Mouse (Mus musculus) CH12.LX (cell line): ENCODE measurements around the gene Ttc25. TPM values are rescaled to one million over a fixed set of nuclear protein-coding genes. Genes with fewer than 3 reads are reported as not detected.

Experiments used
- DNase-seq: peaks from one replicate; pipeline ENCODE4 v3.0.0-alpha.2; 2013; ENCODE audit errors: extremely low read depth
- H3K27ac ChIP-seq: 2 replicates; pipeline ENCODE4 v1.5.1; 2012; ENCODE audit warnings: low read depth, mild to moderate bottlenecking, control low read depth, moderate library complexity; ENCODE audit not compliant: insufficient read depth
- H3K27me3 ChIP-seq: replicated peaks from 2 replicates; pipeline ENCODE3; 2012; ENCODE audit warnings: inconsistent platforms
- H3K36me3 ChIP-seq, 2 experiments: replicated peaks in 1 of 2; 2 replicates each; pipeline versions ENCODE3 to v1.6.1; 2012; ENCODE audit warnings: inconsistent platforms in 1 of 2, low read length in 1 of 2, mild to moderate bottlenecking in 1 of 2, mixed read lengths in 1 of 2, moderate library complexity in 1 of 2; ENCODE audit not compliant: control insufficient read depth in 1 of 2, insufficient read depth in 1 of 2
- H3K4me1 ChIP-seq, 2 experiments: 2 replicates each; pipeline ENCODE4 v1.6.1; 2012; ENCODE audit warnings: inconsistent platforms in 1 of 2, moderate library complexity in 1 of 2; ENCODE audit not compliant: insufficient read depth in 2 of 2, control insufficient read depth in 1 of 2
- H3K4me2 ChIP-seq: 2 replicates; pipeline ENCODE4 v1.6.1; 2012; ENCODE audit warnings: low read depth, mild to moderate bottlenecking, control low read depth; ENCODE audit not compliant: poor library complexity, insufficient read depth, severe bottlenecking
- H3K4me3 ChIP-seq, 3 experiments: fragments of 150-350 bp in 1 of 3; sonication (generic) in 1 of 3; replicated peaks in 1 of 3; 2 replicates each; pipeline versions ENCODE3 to v1.5.1; 2011 to 2012; ENCODE audit warnings: low read depth in 2 of 3, low read length in 2 of 3, mild to moderate bottlenecking in 2 of 3, moderate library complexity in 2 of 3, control low read depth in 1 of 3, improper control_type of control experiment in 1 of 3, inconsistent platforms in 1 of 3, mixed read lengths in 1 of 3; ENCODE audit not compliant: poor library complexity in 1 of 3
- H3K79me2 ChIP-seq: replicated peaks from 2 replicates; pipeline ENCODE4 v1.6.1; 2012; ENCODE audit warnings: mild to moderate bottlenecking, moderate library complexity; ENCODE audit not compliant: control insufficient read depth, poor library complexity, insufficient read depth, severe bottlenecking; ENCODE audit errors: extremely low read depth
- H3K9ac ChIP-seq: 2 replicates; pipeline ENCODE4 v1.6.1; 2012; ENCODE audit warnings: low read depth, mild to moderate bottlenecking, control low read depth, moderate library complexity; ENCODE audit not compliant: insufficient read depth
- H3K9me3 ChIP-seq: replicated peaks from 2 replicates; pipeline ENCODE3; 2012; ENCODE audit warnings: low read length, inconsistent platforms, mixed read lengths
- MAX ChIP-seq: IDR thresholded peaks from 2 replicates; pipeline ENCODE4 v1.6.1; 2011; ENCODE audit warnings: low read length, improper control_type of control experiment
- MEF2A ChIP-seq: IDR thresholded peaks from 2 replicates; pipeline ENCODE4 v1.6.1; 2014; ENCODE audit warnings: low read depth, mild to moderate bottlenecking, inconsistent platforms, low read length, improper control_type of control experiment, borderline replicate concordance
- dilution Hi-C: fragments of 300-500 bp; cut with MboI; formaldehyde crosslinking; loops from 2 replicates; pipeline ENCODE4 v1.14.3; 2020; ENCODE audit warnings: low sequenced_read_pairs; ENCODE audit not compliant: extremely low pct_unique_long_range_greater_than_20kb, extremely low pct_ligation_motif_present
- in situ Hi-C: fragments of 300-500 bp; cut with MboI; formaldehyde crosslinking; loops from 3 replicates; pipeline ENCODE4 v1.14.3; 2019; ENCODE audit warnings: low sequenced_read_pairs, low pct_ligation_motif_present, low pct_unique_long_range_greater_than_20kb, mixed read lengths
- polyA plus RNA-seq: library from polyadenylated mRNA; unstranded; fragments of >175 nt; gene quantifications from 2 replicates; pipeline ENCODE4 v1.2.1, GENCODE M21; 2012; ENCODE audit warnings: low read depth; ENCODE audit not compliant: insufficient read length
- total RNA-seq, 2 experiments: library from RNA; depleted of rRNA; stranded (reverse); fragments of 300-350 nt in 1 of 2; fragments of >200 nt in 1 of 2; gene quantifications; 2 replicates each; pipeline ENCODE4 v1.2.3; 2012 to 2014

The Ttc25 gene
- total and polyA plus RNA-seq, 3 experiments, result 0.51 to 12.8 (median 1.3) TPM

DNA sequence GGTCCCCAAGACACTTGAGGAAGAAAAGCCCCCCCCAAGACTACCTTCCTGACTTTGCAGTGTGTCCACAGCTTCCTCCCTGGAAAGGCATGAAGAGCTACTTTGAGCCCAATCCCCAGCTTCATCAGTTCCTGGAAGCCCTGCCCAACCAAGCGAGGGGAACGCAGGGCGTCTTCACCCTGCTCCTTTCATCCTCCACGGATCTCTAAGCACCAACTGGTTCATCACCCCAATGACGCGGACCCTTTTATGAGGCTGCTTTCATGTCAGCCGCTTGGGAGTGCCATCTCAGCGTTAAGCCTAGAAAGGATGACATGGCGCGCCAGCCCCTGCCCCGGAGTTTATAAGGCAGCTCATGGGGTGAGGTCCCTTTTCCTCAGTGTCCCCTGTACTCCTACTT lies 74.6 kb downstream of the Ttc25 start, which contains the start of gene Dnajc7:
Dnajc7 (minus strand) TSS at position 187 of the 400 bp plus-strand sequence.
- Histone ChIP-seq H3K4me1 (peaks cover 16 to 68% of the 10 kb centered on the region in 2 experiments), H3K27ac (peak within 1 kb of the TSS; percentile 87), H3K36me3 (peaks cover 14 to 39% of the 10 kb centered on the region in 2 experiments), H3K9ac (peak within 1 kb of the TSS; percentile 97), H3K79me2 (peaks cover 44% of the 10 kb centered on the region), H3K9me3 (no peaks in the 10 kb centered on the region), H3K4me3 (peak within 1 kb of the TSS; percentile 83 to 91 (median 84)), H3K27me3 (no peaks in the 10 kb centered on the region), H3K4me2 (peak within 1 kb of the TSS; percentile 78)
- TF ChIP-seq MEF2A (no peak), MAX (0 out of 2 replicates have a peak, but pooled peaks have one; percentile 25)
- dilution Hi-C loops (no loop called here), in situ Hi-C loops (loop anchor here (5.0 kb wide), 1 partner anchor 48 kb away; the partner anchor contains the start of gene Cnp)
- DNase-seq, result peak; percentile 71

Other genes starting within 250 kb of the Ttc25 start
Only the 20 nearest of the 21 such genes appear.
- not detected in 2 replicates for gene Gast, start 211.2 kb upstream of the Ttc25 start, total RNA-seq (2012; rRNA removed)
- gene Gast, start 211.2 kb upstream of the Ttc25 start, total RNA-seq (2014; rRNA removed), result not detected in 2 replicates
- not detected in 2 replicates for gene Gast, start 211.2 kb upstream of the Ttc25 start, polyA plus RNA-seq
- 0.21 and 0.34 TPM in 2 replicates for gene Hap1, start 189.5 kb upstream of the Ttc25 start, total RNA-seq (2012; rRNA removed)
- not detected in 2 replicates for gene Hap1, start 189.5 kb upstream of the Ttc25 start, total RNA-seq (2014; rRNA removed)
- gene Hap1, start 189.5 kb upstream of the Ttc25 start, polyA plus RNA-seq, result 0.22 TPM in 1 of 2 replicates, not detected in the other
- gene Jup, start 147.8 kb upstream of the Ttc25 start, total RNA-seq (2012; rRNA removed), result 0.92 and 1.1 TPM in 2 replicates
- 0.34 and 0.68 TPM in 2 replicates for gene Jup, start 147.8 kb upstream of the Ttc25 start, total RNA-seq (2014; rRNA removed)
- gene Jup, start 147.8 kb upstream of the Ttc25 start, polyA plus RNA-seq, result 1.3 and 1.4 TPM in 2 replicates
- gene P3h4, start 130.8 kb upstream of the Ttc25 start, total RNA-seq (2012; rRNA removed), result 0.04 TPM in 1 of 2 replicates, not detected in the other
- gene P3h4, start 130.8 kb upstream of the Ttc25 start, total RNA-seq (2014; rRNA removed), result not detected in 2 replicates
- gene P3h4, start 130.8 kb upstream of the Ttc25 start, polyA plus RNA-seq, result not detected in 2 replicates
- gene Fkbp10, start 129.9 kb upstream of the Ttc25 start, total RNA-seq (2012; rRNA removed), result 0.34 and 0.63 TPM in 2 replicates
- 0.24 and 0.46 TPM in 2 replicates for gene Fkbp10, start 129.9 kb upstream of the Ttc25 start, total RNA-seq (2014; rRNA removed)
- gene Fkbp10, start 129.9 kb upstream of the Ttc25 start, polyA plus RNA-seq, result 0.30 and 0.31 TPM in 2 replicates
- gene Nt5c3b, start 103.8 kb upstream of the Ttc25 start, total RNA-seq (2012; rRNA removed), result 54.4 and 60.3 TPM in 2 replicates
- 50.1 and 54.2 TPM in 2 replicates for gene Nt5c3b, start 103.8 kb upstream of the Ttc25 start, total RNA-seq (2014; rRNA removed)
- gene Nt5c3b, start 103.8 kb upstream of the Ttc25 start, polyA plus RNA-seq, result 63.5 and 68.2 TPM in 2 replicates
- gene Klhl10, start 103.7 kb upstream of the Ttc25 start, total RNA-seq (2012; rRNA removed), result 0.67 and 1.1 TPM in 2 replicates
- gene Klhl10, start 103.7 kb upstream of the Ttc25 start, total RNA-seq (2014; rRNA removed), result 0.48 and 0.54 TPM in 2 replicates
- gene Klhl10, start 103.7 kb upstream of the Ttc25 start, polyA plus RNA-seq, result 0.30 and 0.56 TPM in 2 replicates
- gene Klhl11, start 72.9 kb upstream of the Ttc25 start, total RNA-seq (2012; rRNA removed), result 19.5 and 24.1 TPM in 2 replicates
- 12.8 and 13.7 TPM in 2 replicates for gene Klhl11, start 72.9 kb upstream of the Ttc25 start, total RNA-seq (2014; rRNA removed)
- gene Klhl11, start 72.9 kb upstream of the Ttc25 start, polyA plus RNA-seq, result 9.8 and 10.1 TPM in 2 replicates
- 246 and 263 TPM in 2 replicates for gene Acly, start 17.6 kb upstream of the Ttc25 start, total RNA-seq (2012; rRNA removed)
- gene Acly, start 17.6 kb upstream of the Ttc25 start, total RNA-seq (2014; rRNA removed), result 245 and 277 TPM in 2 replicates
- 196 and 213 TPM in 2 replicates for gene Acly, start 17.6 kb upstream of the Ttc25 start, polyA plus RNA-seq
- gene Cnp, start 29.3 kb downstream of the Ttc25 start, total RNA-seq (2012; rRNA removed), result 80.2 and 91.6 TPM in 2 replicates
- 75.9 and 87.8 TPM in 2 replicates for gene Cnp, start 29.3 kb downstream of the Ttc25 start, total RNA-seq (2014; rRNA removed)
- gene Cnp, start 29.3 kb downstream of the Ttc25 start, polyA plus RNA-seq, result 77.7 and 81.2 TPM in 2 replicates
- 59.9 and 70.0 TPM in 2 replicates for gene Nkiras2, start 73.6 kb downstream of the Ttc25 start, total RNA-seq (2012; rRNA removed)
- gene Nkiras2, start 73.6 kb downstream of the Ttc25 start, total RNA-seq (2014; rRNA removed), result 46.6 and 53.8 TPM in 2 replicates
- gene Nkiras2, start 73.6 kb downstream of the Ttc25 start, polyA plus RNA-seq, result 57.9 and 60.0 TPM in 2 replicates
- 249 and 250 TPM in 2 replicates for gene Dnajc7, start 74.6 kb downstream of the Ttc25 start, total RNA-seq (2012; rRNA removed)
- 123 and 141 TPM in 2 replicates for gene Dnajc7, start 74.6 kb downstream of the Ttc25 start, total RNA-seq (2014; rRNA removed)
- gene Dnajc7, start 74.6 kb downstream of the Ttc25 start, polyA plus RNA-seq, result 455 and 516 TPM in 2 replicates
- 0.04 and 0.08 TPM in 2 replicates for gene Zfp385c, start 146.8 kb downstream of the Ttc25 start, total RNA-seq (2012; rRNA removed)
- not detected in 2 replicates for gene Zfp385c, start 146.8 kb downstream of the Ttc25 start, total RNA-seq (2014; rRNA removed)
- gene Zfp385c, start 146.8 kb downstream of the Ttc25 start, polyA plus RNA-seq, result 0.14 and 0.15 TPM in 2 replicates
- 6.3 and 7.2 TPM in 2 replicates for gene Dhx58, start 158.7 kb downstream of the Ttc25 start, total RNA-seq (2012; rRNA removed)
- gene Dhx58, start 158.7 kb downstream of the Ttc25 start, total RNA-seq (2014; rRNA removed), result 5.7 and 6.4 TPM in 2 replicates
- 14.7 and 15.7 TPM in 2 replicates for gene Dhx58, start 158.7 kb downstream of the Ttc25 start, polyA plus RNA-seq
- 30.7 and 34.2 TPM in 2 replicates for gene Kat2a, start 166.9 kb downstream of the Ttc25 start, total RNA-seq (2012; rRNA removed)
- gene Kat2a, start 166.9 kb downstream of the Ttc25 start, total RNA-seq (2014; rRNA removed), result 25.3 and 27.2 TPM in 2 replicates
- 81.0 and 82.9 TPM in 2 replicates for gene Kat2a, start 166.9 kb downstream of the Ttc25 start, polyA plus RNA-seq
- gene Hspb9, start 168.2 kb downstream of the Ttc25 start, total RNA-seq (2012; rRNA removed), result not detected in 2 replicates
- gene Hspb9, start 168.2 kb downstream of the Ttc25 start, total RNA-seq (2014; rRNA removed), result not detected in 2 replicates
- 0.54 and 0.57 TPM in 2 replicates for gene Hspb9, start 168.2 kb downstream of the Ttc25 start, polyA plus RNA-seq
- gene Rab5c, start 192.6 kb downstream of the Ttc25 start, total RNA-seq (2012; rRNA removed), result 121 and 144 TPM in 2 replicates
- 135 and 150 TPM in 2 replicates for gene Rab5c, start 192.6 kb downstream of the Ttc25 start, total RNA-seq (2014; rRNA removed)
- gene Rab5c, start 192.6 kb downstream of the Ttc25 start, polyA plus RNA-seq, result 144 and 156 TPM in 2 replicates
- 1.8 and 2.2 TPM in 2 replicates for gene Kcnh4, start 214.3 kb downstream of the Ttc25 start, total RNA-seq (2012; rRNA removed)
- 0.87 and 1.0 TPM in 2 replicates for gene Kcnh4, start 214.3 kb downstream of the Ttc25 start, total RNA-seq (2014; rRNA removed)
- 3.4 and 4.0 TPM in 2 replicates for gene Kcnh4, start 214.3 kb downstream of the Ttc25 start, polyA plus RNA-seq
- not detected in 2 replicates for gene Hcrt, start 217.3 kb downstream of the Ttc25 start, total RNA-seq (2012; rRNA removed)
- gene Hcrt, start 217.3 kb downstream of the Ttc25 start, total RNA-seq (2014; rRNA removed), result not detected in 2 replicates
- gene Hcrt, start 217.3 kb downstream of the Ttc25 start, polyA plus RNA-seq, result not detected in 2 replicates
- gene Ghdc, start 225.3 kb downstream of the Ttc25 start, total RNA-seq (2012; rRNA removed), result 16.6 and 17.0 TPM in 2 replicates
- 10.9 and 11.5 TPM in 2 replicates for gene Ghdc, start 225.3 kb downstream of the Ttc25 start, total RNA-seq (2014; rRNA removed)
- gene Ghdc, start 225.3 kb downstream of the Ttc25 start, polyA plus RNA-seq, result 16.7 and 17.9 TPM in 2 replicates